Mouse (Mus musculus) B cell, adult (primary cell): Measurements from ENCODE around the gene Dhodh. TPM values are rescaled to one million over a fixed set of nuclear protein-coding genes. Genes with fewer than 3 reads are reported as not detected.

Experiments
- total RNA-seq: library from RNA; stranded (reverse); gene quantifications from 4 replicates; pipeline ENCODE4 v1.2.4, GENCODE M21; 2023; ENCODE audit not compliant: inconsistent age

Dhodh gene
- total RNA-seq: 19.4 to 26.3 TPM (median 20.9 TPM) in 4 replicates

DNA sequence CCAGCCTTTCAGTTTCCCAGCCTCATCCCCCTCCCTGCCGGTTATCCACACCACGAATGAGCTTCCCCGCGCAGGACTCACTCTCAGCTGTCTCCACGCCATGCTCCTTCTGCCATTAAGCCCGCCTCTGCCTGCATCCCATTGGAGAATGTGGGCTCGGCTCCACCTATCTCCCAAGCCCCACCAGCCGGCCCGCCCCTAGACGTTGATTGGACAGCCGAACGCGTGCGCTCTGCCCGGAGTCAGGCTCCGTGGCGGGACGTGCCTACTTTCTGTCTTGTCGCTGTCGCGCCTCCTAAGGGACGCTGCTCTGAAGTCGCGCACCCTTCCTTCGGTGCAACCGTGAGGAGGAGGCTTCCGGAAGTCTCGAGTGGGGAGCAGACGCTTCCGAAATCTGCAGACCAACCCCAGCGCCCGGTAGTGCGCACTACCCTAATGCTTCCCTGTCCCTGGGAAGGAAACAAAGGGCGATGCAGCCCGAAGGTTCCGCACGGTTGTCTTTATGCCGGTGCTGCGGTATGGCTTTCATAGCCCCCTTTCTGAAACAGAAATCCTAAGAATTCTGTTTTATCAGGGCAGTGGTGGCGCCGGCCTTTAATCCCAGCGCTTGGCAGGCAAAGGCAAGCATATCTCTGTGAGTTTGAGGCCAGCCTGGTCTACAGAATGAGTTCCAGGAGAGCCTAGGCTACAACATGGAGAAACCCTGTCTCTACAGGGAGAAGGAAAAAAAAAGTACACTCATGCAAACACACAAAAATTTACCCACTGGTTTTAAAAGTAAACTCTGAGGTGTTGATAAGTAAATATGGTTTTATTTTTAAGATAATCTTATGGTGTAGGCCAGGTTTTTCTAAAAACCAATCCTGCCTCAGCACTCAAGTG is at the start of gene Dhodh:
Gene Dhodh, minus strand, starts transcription at position 403 of the 882 bp plus-strand sequence.

DNA sequence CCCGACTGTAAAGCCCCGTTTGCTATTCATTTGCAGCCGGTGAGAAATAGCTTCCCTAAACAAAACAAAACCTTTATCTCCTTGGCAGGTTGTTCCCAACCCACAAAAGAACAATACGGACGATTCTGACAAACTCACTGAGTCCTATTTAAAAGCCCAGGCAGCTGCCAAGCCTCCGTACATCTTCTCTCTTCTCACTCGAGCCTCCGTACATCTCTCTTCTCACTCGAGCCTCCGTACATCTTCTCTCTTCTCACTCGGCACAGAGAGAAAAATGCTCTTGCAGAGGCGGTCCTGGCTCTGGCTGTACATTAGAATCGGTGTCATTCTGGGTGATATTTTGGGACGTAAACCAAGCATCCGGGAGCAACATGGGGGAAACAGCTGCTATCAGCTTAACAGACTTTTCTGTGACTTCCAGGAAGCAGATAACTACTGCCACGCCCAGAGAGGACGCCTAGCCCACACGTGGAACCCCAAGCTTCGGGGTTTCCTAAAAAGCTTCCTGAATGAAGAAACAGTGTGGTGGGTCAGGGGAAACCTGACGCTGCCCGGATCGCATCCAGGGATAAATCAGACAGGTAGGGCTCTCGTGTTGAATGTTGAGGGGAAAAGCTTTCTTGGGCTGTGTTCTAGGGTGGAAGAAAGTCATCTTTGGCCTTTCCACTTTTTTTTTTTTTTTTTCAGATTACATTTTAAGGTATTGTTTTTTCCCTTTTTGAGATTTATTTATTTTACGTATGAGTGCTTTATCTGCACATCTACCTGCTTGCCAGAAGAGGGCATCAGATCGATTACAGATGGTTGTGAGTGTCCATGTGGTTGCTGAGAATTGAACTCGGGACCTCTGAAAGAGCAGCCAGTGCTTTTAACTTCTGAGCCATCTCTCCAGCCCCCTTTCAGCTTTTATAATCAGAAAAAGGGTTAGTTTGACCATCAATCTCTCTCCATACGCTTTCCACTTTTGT is 6.1 kb upstream of the Dhodh start, which contains the start of gene Pkd1l3:
Gene Pkd1l3, plus strand, starts transcription at position 275 of the 968 bp plus-strand sequence.

DNA sequence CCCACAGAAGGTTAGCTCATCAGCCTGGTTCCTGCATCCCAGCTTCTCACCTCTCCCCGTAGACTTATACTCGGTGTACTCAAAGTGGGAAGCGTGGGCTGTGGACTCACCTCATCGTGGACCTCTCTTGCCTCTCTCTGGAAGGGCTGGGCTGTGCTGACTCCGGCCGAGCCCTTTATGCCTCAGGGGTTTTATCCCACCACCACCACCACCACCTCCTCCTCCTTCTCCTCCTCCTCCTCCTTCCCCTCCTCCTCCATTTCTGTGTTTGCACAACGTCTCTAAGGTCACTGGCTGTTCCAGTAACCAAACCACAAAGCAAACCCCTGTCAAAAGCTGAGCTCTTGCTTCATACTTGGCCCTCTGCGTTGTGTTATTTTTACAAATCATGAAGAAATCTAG is 29.6 kb downstream of the Dhodh start, which contains the start of gene Hp:
Gene Hp, minus strand, starts transcription at position 273 of the 402 bp plus-strand sequence.

GRCm38 (mm10) chr8:109565498-109566333 is 42.8 kb downstream of the Dhodh start, which contains the start of the genes Dhx38 and Txnl4b:
Gene Dhx38, minus strand, starts transcription at chr8:109565861.
Gene Txnl4b, plus strand, starts transcription at chr8:109565892.

Other genes starting within 250 kb of the Dhodh start
- not detected in 4 replicates for gene Pmfbp1, start 114.6 kb downstream of the Dhodh start, total RNA-seq
- gene Dhx38, start 42.8 kb downstream of the Dhodh start, total RNA-seq: 73.5 to 80.0 TPM (median 78.9 TPM) in 4 replicates
- gene Txnl4b, start 42.8 kb downstream of the Dhodh start, total RNA-seq: 3.1 to 5.6 TPM (median 5.5 TPM) in 4 replicates
- 0.90 TPM in 1 of 4 replicates, not detected in the others for gene Hp, start 29.5 kb downstream of the Dhodh start, total RNA-seq
- gene Pkd1l3, start 5.8 kb upstream of the Dhodh start, total RNA-seq: 0.97 to 1.7 TPM (median 1.3 TPM) in 4 replicates
- 112 to 116 TPM (median 114 TPM) in 4 replicates for gene Ist1, start 84.6 kb upstream of the Dhodh start, total RNA-seq
- 22.5 to 28.0 TPM (median 25.2 TPM) in 4 replicates for gene Zfp821, start 96.9 kb upstream of the Dhodh start, total RNA-seq
- 35.9 to 46.6 TPM (median 41.8 TPM) in 4 replicates for gene Atxn1l, start 129.1 kb upstream of the Dhodh start, total RNA-seq
- 75.9 to 91.7 TPM (median 85.0 TPM) in 4 replicates for gene Ap1g1, start 169.9 kb upstream of the Dhodh start, total RNA-seq